Mouse (Mus musculus) heart, embryonic 13.5 days (tissue): ENCODE data around the gene Zc3h7b. TPM values are rescaled to one million over a fixed set of nuclear protein-coding genes. Genes with fewer than 3 reads are reported as not detected.
"Not testable (repeated sequence)": the region's sequence is repeated elsewhere in the genome, so short reads cannot be mapped to it uniquely, and the experiment has no call there.

Experiments
- ATAC-seq: fragments of 200-750 bp; cut with Nextera tagmentation; 2 replicates; pipeline ENCODE4 v1.8.0; 2017; ENCODE audit warnings: moderate TSS enrichment; ENCODE audit not compliant: insufficient number of reproducible peaks, low FRiP score, low TSS enrichment; ENCODE audit errors: extremely low read depth
- H3K27ac ChIP-seq: fragments of 300-500 bp; sonication (generic); replicated peaks from 2 replicates; pipeline ENCODE4 v1.5.1; 2015; ENCODE audit warnings: moderate library complexity, mild to moderate bottlenecking, inconsistent platforms
- H3K27me3 ChIP-seq: fragments of 300-500 bp; sonication (generic); replicated peaks from 2 replicates; pipeline ENCODE4 v1.6.1; 2015; ENCODE audit warnings: mild to moderate bottlenecking, inconsistent platforms
- H3K36me3 ChIP-seq: fragments of 300-500 bp; sonication (generic); 2 replicates; pipeline ENCODE4 v1.6.1; 2015; ENCODE audit warnings: mild to moderate bottlenecking, inconsistent platforms
- H3K4me1 ChIP-seq: fragments of 300-500 bp; sonication (generic); 2 replicates; pipeline ENCODE4 v1.6.1; 2015; ENCODE audit warnings: inconsistent platforms
- H3K4me2 ChIP-seq: fragments of 300-500 bp; sonication (generic); 2 replicates; pipeline ENCODE4 v1.6.1; 2015; ENCODE audit warnings: inconsistent platforms, mild to moderate bottlenecking, moderate library complexity
- H3K4me3 ChIP-seq: fragments of 300-500 bp; sonication (generic); 2 replicates; pipeline ENCODE4 v1.5.1; 2015; ENCODE audit warnings: moderate library complexity, mild to moderate bottlenecking, inconsistent platforms
- H3K9ac ChIP-seq: fragments of 300-500 bp; sonication (generic); 2 replicates; pipeline ENCODE4 v1.6.1; 2015; ENCODE audit warnings: inconsistent platforms, mild to moderate bottlenecking, moderate library complexity
- H3K9me3 ChIP-seq: fragments of 300-500 bp; sonication (generic); 2 replicates; pipeline ENCODE4 v1.6.1; 2016; ENCODE audit warnings: inconsistent platforms
- WGBS: fragments of 180-500 bp; shearing (Covaris S2); methylation state at CpG from one replicate; pipeline ENCODE4 v1.1.7; 2015; ENCODE audit warnings: mixed read lengths; 5-methylcytosine and 5-hydroxymethylcytosine counted together
- polyA plus RNA-seq: library from polyadenylated mRNA; unstranded; fragments of >200 nt; fragmentation: Nextera tagmentation; extraction: Ambion mirVana; gene quantifications from 2 replicates; pipeline ENCODE4 v1.2.1, GENCODE M21; 2015

The Zc3h7b gene
- polyA plus RNA-seq = 19.5 and 21.4 TPM in 2 replicates

GRCm38 (mm10) chr15:81744992-81745600 lies at the start of gene Zc3h7b, which contains the start of gene Rangap1:
Zc3h7b (plus strand) TSS chr15:81745057.
Rangap1 (minus strand) TSS chr15:81745530.
- peaks cover 30% of the 10 kb centered on the region for H3K4me1 ChIP-seq

GRCm38 (mm10) chr15:81697175-81697574 lies 47.7 kb upstream of the Zc3h7b start, which contains the start of gene Chadl:
Chadl (minus strand) TSS chr15:81697287.
- Histone ChIP-seq H3K9ac (no peak within 1 kb of the TSS; the same call in 1 of the 2 replicates), H3K27me3 (peaks cover 53% of the 10 kb centered on the region), H3K9me3 (no peaks in the 10 kb centered on the region), H3K36me3 (no peaks in the 10 kb centered on the region), H3K27ac (no peak within 1 kb of the TSS), H3K4me1 (peaks cover 18% of the 10 kb centered on the region), H3K4me3 (no peak within 1 kb of the TSS), H3K4me2 (no peak within 1 kb of the TSS)
- no peak for ATAC-seq
- 60% methylated on average over 7 of the region's 7 CpGs for WGBS

More at GRCm38 (mm10) chr15:81744992-81745600, at the start of gene Zc3h7b, which contains the start of gene Rangap1:
- Histone ChIP-seq H3K36me3 (no peaks in the 10 kb centered on the region), H3K4me3 (peak within 1 kb of the TSS; percentile 99), H3K9ac (peak within 1 kb of the TSS; percentile 98), H3K27ac (peak within 1 kb of the TSS; percentile 94), H3K27me3 (no peaks in the 10 kb centered on the region), H3K9me3 (no peaks in the 10 kb centered on the region), H3K4me2 (peak within 1 kb of the TSS; percentile 85)
- peak; percentile 64; the same call in 1 of the 2 replicates for ATAC-seq
- WGBS = under 1% methylated on average over 61 of the region's 65 CpGs

GRCm38 (mm10) chr15:81697847-81698246 lies 47.0 kb upstream of the Zc3h7b start:
- Histone ChIP-seq H3K4me3 (no peak overlapping the region), H3K27ac (no peak overlapping the region), H3K4me2 (no peak overlapping the region), H3K4me1 (peaks cover 17% of the 10 kb centered on the region), H3K9ac (no peak overlapping the region), H3K9me3 (no peaks in the 10 kb centered on the region), H3K27me3 (peaks cover 46% of the 10 kb centered on the region), H3K36me3 (peaks cover 6% of the 10 kb centered on the region)
- ATAC-seq = no peak
- 44% methylated on average over 3 of the region's 3 CpGs for WGBS

GRCm38 (mm10) chr15:81698532-81698931 lies 46.3 kb upstream of the Zc3h7b start:
- Histone ChIP-seq H3K4me1 (peaks cover 11% of the 10 kb centered on the region), H3K36me3 (peaks cover 13% of the 10 kb centered on the region), H3K9ac (no peak overlapping the region), H3K27ac (no peak overlapping the region), H3K9me3 (no peaks in the 10 kb centered on the region), H3K4me2 (no peak overlapping the region), H3K27me3 (peaks cover 39% of the 10 kb centered on the region), H3K4me3 (no peak overlapping the region)
- 52% methylated on average over 2 of the region's 2 CpGs for WGBS
- ATAC-seq = no peak

GRCm38 (mm10) chr15:81700161-81700560 lies 44.7 kb upstream of the Zc3h7b start:
- Histone ChIP-seq H3K4me1 (no peaks in the 10 kb centered on the region), H3K36me3 (peaks cover 29% of the 10 kb centered on the region), H3K9me3 (no peaks in the 10 kb centered on the region), H3K4me3 (no peak overlapping the region), H3K27me3 (peaks cover 23% of the 10 kb centered on the region), H3K27ac (no peak overlapping the region), H3K4me2 (no peak overlapping the region), H3K9ac (no peak overlapping the region)
- no peak for ATAC-seq
- 65% methylated on average over 2 of the region's 2 CpGs for WGBS

GRCm38 (mm10) chr15:81700601-81701000 lies 44.3 kb upstream of the Zc3h7b start:
- ATAC-seq = no peak
- Histone ChIP-seq H3K4me3 (no peak overlapping the region), H3K9me3 (no peaks in the 10 kb centered on the region), H3K27me3 (peaks cover 19% of the 10 kb centered on the region), H3K9ac (no peak overlapping the region), H3K36me3 (peaks cover 34% of the 10 kb centered on the region), H3K4me1 (no peaks in the 10 kb centered on the region), H3K4me2 (no peak overlapping the region), H3K27ac (no peak overlapping the region)
- WGBS = 55% methylated on average over 8 of the region's 8 CpGs

GRCm38 (mm10) chr15:81701350-81701749 lies 43.5 kb upstream of the Zc3h7b start:
- Histone ChIP-seq H3K27me3 (peaks cover 11% of the 10 kb centered on the region), H3K36me3 (peaks cover 41% of the 10 kb centered on the region)
- H3K4me2 ChIP-seq, H3K9ac ChIP-seq, H3K9me3 ChIP-seq, H3K27ac ChIP-seq, H3K4me3 ChIP-seq, ATAC-seq, H3K4me1 ChIP-seq: not testable (repeated sequence)
- 73% methylated on average over 4 of the region's 4 CpGs for WGBS

- H3K4me2 ChIP-seq = no peak overlapping the region
- no peak overlapping the region for H3K4me3 ChIP-seq
- no peaks in the 10 kb centered on the region for H3K27me3 ChIP-seq
- 87% methylated on average over 13 of the region's 13 CpGs for WGBS
- H3K9ac ChIP-seq = no peak overlapping the region
- no peaks in the 10 kb centered on the region for H3K4me1 ChIP-seq
- H3K27ac ChIP-seq = no peak overlapping the region
- peaks cover 52% of the 10 kb centered on the region for H3K36me3 ChIP-seq
- ATAC-seq = no peak
- no peaks in the 10 kb centered on the region for H3K9me3 ChIP-seq
Observed at GRCm38 (mm10) chr15:81702306-81703093, 42.4 kb upstream of the Zc3h7b start.

GRCm38 (mm10) chr15:81703094-81703489 lies 41.8 kb upstream of the Zc3h7b start:
- Histone ChIP-seq H3K27ac (no peak overlapping the region), H3K36me3 (peaks cover 58% of the 10 kb centered on the region), H3K9ac (no peak overlapping the region), H3K4me1 (no peaks in the 10 kb centered on the region), H3K4me3 (no peak overlapping the region), H3K4me2 (no peak overlapping the region), H3K9me3 (no peaks in the 10 kb centered on the region), H3K27me3 (no peaks in the 10 kb centered on the region)
- 75% methylated on average over 3 of the region's 3 CpGs for WGBS
- no peak for ATAC-seq

GRCm38 (mm10) chr15:81708991-81709390 lies 35.9 kb upstream of the Zc3h7b start:
- Histone ChIP-seq H3K36me3 (peaks cover 98% of the 10 kb centered on the region), H3K4me2 (no peak overlapping the region), H3K9me3 (no peaks in the 10 kb centered on the region), H3K9ac (no peak overlapping the region), H3K27ac (no peak overlapping the region), H3K4me1 (no peaks in the 10 kb centered on the region), H3K27me3 (no peaks in the 10 kb centered on the region), H3K4me3 (no peak overlapping the region)
- 89% methylated on average over 11 of the region's 11 CpGs for WGBS
- ATAC-seq = no peak

- Histone ChIP-seq H3K4me2 (no peak overlapping the region), H3K36me3 (peaks cover 93% of the 10 kb centered on the region), H3K27me3 (no peaks in the 10 kb centered on the region), H3K9ac (no peak overlapping the region), H3K27ac (no peak overlapping the region), H3K9me3 (no peaks in the 10 kb centered on the region), H3K4me3 (no peak overlapping the region), H3K4me1 (no peaks in the 10 kb centered on the region)
- 100% methylated on average over 1 of the region's 1 CpGs for WGBS
- no peak for ATAC-seq
Observed at GRCm38 (mm10) chr15:81709686-81710085, 35.2 kb upstream of the Zc3h7b start.
